20 mouse cellular contexts compared by ENCODE assay signal in the genomic region with DNA sequence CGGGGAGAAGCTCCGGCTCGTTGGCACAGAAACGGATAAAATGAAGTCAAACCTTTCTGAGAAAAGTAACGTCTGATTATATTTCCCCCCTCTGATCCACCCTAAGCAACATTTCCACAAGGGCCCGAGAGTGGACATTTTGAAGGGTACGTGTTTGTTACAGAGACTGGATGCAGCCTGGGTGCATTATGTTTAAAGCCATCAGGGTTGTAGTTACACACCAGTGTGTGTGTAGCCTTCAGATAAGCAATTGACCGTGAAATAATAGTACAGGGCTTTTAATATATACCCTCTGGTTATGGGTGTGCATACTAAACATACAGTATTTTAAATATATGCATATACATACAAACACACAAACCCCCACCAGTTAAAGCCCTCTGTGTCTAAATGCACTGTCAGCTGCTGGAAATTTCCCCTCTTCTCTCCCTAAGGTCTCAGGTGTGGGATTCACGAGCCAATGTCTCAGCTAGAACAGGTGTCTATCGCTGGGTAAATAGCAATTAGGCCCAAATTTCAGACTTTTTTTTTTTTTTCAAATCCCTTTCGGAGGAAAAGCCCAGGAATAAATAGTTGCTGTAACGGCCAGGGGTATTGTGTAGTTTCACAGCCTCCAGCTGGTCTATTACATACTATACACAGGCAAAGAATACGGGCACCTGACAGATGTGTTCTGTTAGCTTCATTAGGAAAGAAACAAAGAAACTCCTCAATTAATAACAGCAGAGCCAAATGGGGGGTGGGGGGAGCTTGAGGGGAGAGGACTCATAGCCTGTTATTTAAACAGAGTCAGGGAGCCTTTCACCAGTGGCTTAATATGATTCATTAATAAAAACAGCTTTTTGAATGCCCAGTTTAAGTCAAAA.
DNase-seq lines count a peak whose midpoint lies in the region; ATAC-seq and TF ChIP-seq lines count a peak whose summit lies in the region.
"Had no signal": no experiment of that assay in that cellular context is flagged by ENCODE, and none has a peak within 500 bp of the region (broad histone marks: within the 10 kb centered on the region; RNA-seq: fewer than 3 reads in every experiment).

No protein-coding gene starts in this region.

- no peak overlapping the region for H3K4me2 ChIP-seq in midbrain, embryonic 11.5 days
- no peak overlapping the region for H3K4me2 ChIP-seq in forebrain, postnatal 0 days (ENCODE audit: low read depth)
- no peak overlapping the region for H3K4me2 ChIP-seq in midbrain, embryonic 13.5 days (replicated peaks)
- H3K4me2 ChIP-seq: embryonic facial prominence, embryonic 12.5 days; lung, embryonic 15.5 days had no signal

- TF ChIP-seq CTCF in forebrain, postnatal 0 days (IDR thresholded peaks at IDR 0.05; ENCODE audit: low read depth) = no peak

- H3K9ac ChIP-seq in midbrain, embryonic 11.5 days (ENCODE audit: low read length) = no peak overlapping the region
- no peak overlapping the region for H3K9ac ChIP-seq in forebrain, postnatal 0 days
- no peak overlapping the region for H3K9ac ChIP-seq in midbrain, embryonic 13.5 days (replicated peaks)
- H3K9ac ChIP-seq: embryonic facial prominence, embryonic 12.5 days; lung, embryonic 15.5 days had no signal

- H3K36me3 ChIP-seq in midbrain, embryonic 11.5 days (ENCODE audit: control insufficient read depth, insufficient read depth, low read length) = no peaks in the 10 kb centered on the region
- H3K36me3 ChIP-seq in midbrain, embryonic 10.5 days = no peaks in the 10 kb centered on the region
- no peaks in the 10 kb centered on the region for H3K36me3 ChIP-seq in forebrain, postnatal 0 days (ENCODE audit: insufficient read depth)
- no peaks in the 10 kb centered on the region for H3K36me3 ChIP-seq in midbrain, embryonic 13.5 days
- H3K36me3 ChIP-seq: embryonic facial prominence, embryonic 12.5 days; heart, embryonic 10.5 days; lung, embryonic 15.5 days had no signal

- H3K4me3 ChIP-seq in midbrain, embryonic 11.5 days (ENCODE audit: low read depth, low read length) = no peak overlapping the region
- H3K4me3 ChIP-seq in midbrain, embryonic 10.5 days = no peak overlapping the region
- H3K4me3 ChIP-seq in forebrain, postnatal 0 days (ENCODE audit: low read depth, low read length) = no peak overlapping the region
- no peak overlapping the region for H3K4me3 ChIP-seq in midbrain, embryonic 13.5 days (replicated peaks)
- H3K4me3 ChIP-seq: embryonic facial prominence, embryonic 12.5 days; heart, embryonic 10.5 days; lung, embryonic 15.5 days had no signal

- 77% methylated on average over 13 of the region's 13 CpGs for WGBS in midbrain, embryonic 11.5 days
- 86% methylated on average over 13 of the region's 13 CpGs for WGBS in midbrain, embryonic 10.5 days
- 23% methylated on average over 13 of the region's 13 CpGs for WGBS in forebrain, postnatal 0 days
- 46% methylated on average over 13 of the region's 13 CpGs for WGBS in midbrain, embryonic 13.5 days

- H3K9me3 ChIP-seq in midbrain, embryonic 11.5 days (ENCODE audit: control insufficient read depth, low read length) = no peaks in the 10 kb centered on the region
- no peaks in the 10 kb centered on the region for H3K9me3 ChIP-seq in midbrain, embryonic 10.5 days (replicated peaks)
- no peaks in the 10 kb centered on the region for H3K9me3 ChIP-seq in forebrain, postnatal 0 days (ENCODE audit: low read length)
- no peaks in the 10 kb centered on the region for H3K9me3 ChIP-seq in midbrain, embryonic 13.5 days
- H3K9me3 ChIP-seq: embryonic facial prominence, embryonic 12.5 days; heart, embryonic 10.5 days; lung, embryonic 15.5 days had no signal

- no peak for ATAC-seq in midbrain, embryonic 11.5 days (ENCODE audit: low FRiP score)
- ATAC-seq in forebrain, postnatal 0 days = peak; percentile 83
- peak; percentile 71 for ATAC-seq in midbrain, embryonic 13.5 days
- no peak for ATAC-seq in megakaryocyte, adult 5-6 weeks (ENCODE audit: poor library complexity, severe bottlenecking)
- ATAC-seq: intestine, embryonic 16.5 days had no signal

- H3K27ac ChIP-seq in midbrain, embryonic 11.5 days (ENCODE audit: low read depth, low read length) = 0 out of 2 replicates have a peak overlapping the region, but pooled peaks have one; percentile 20
- no peak overlapping the region for H3K27ac ChIP-seq in midbrain, embryonic 10.5 days (replicated peaks)
- peak overlapping the region; percentile 40; the same call in 1 of the 2 replicates for H3K27ac ChIP-seq in forebrain, postnatal 0 days (ENCODE audit: low read depth, low read length)
- H3K27ac ChIP-seq in midbrain, embryonic 13.5 days = peak overlapping the region; percentile 63
- H3K27ac ChIP-seq: embryonic facial prominence, embryonic 12.5 days; heart, embryonic 10.5 days; lung, embryonic 15.5 days had no signal

- no peaks in the 10 kb centered on the region for H3K4me1 ChIP-seq in midbrain, embryonic 11.5 days (ENCODE audit: control insufficient read depth, insufficient read depth, low read length)
- H3K4me1 ChIP-seq in midbrain, embryonic 10.5 days = peaks cover 4% of the 10 kb centered on the region; the same call in 1 of the 2 replicates
- 0 out of 2 replicates have a peak, but pooled peaks cover 4% of the 10 kb centered on the region for H3K4me1 ChIP-seq in forebrain, postnatal 0 days (ENCODE audit: insufficient read depth)
- H3K4me1 ChIP-seq in midbrain, embryonic 13.5 days (replicated peaks) = peaks cover 20% of the 10 kb centered on the region
- H3K4me1 ChIP-seq: embryonic facial prominence, embryonic 12.5 days; heart, embryonic 10.5 days; lung, embryonic 15.5 days had no signal

- H3K27me3 ChIP-seq in midbrain, embryonic 11.5 days (ENCODE audit: control insufficient read depth, insufficient read depth, low read length) = no peaks in the 10 kb centered on the region
- H3K27me3 ChIP-seq in midbrain, embryonic 10.5 days (ENCODE audit: low read depth, poor library complexity, severe bottlenecking) = no peaks in the 10 kb centered on the region
- no peaks in the 10 kb centered on the region for H3K27me3 ChIP-seq in forebrain, postnatal 0 days (ENCODE audit: insufficient read depth, low read length)
- no peaks in the 10 kb centered on the region for H3K27me3 ChIP-seq in midbrain, embryonic 13.5 days
- H3K27me3 ChIP-seq: embryonic facial prominence, embryonic 12.5 days; lung, embryonic 15.5 days had no signal

- no peak for DNase-seq in midbrain, embryonic 11.5 days (ENCODE audit: low spot score, missing footprints)
- no peak for DNase-seq in midbrain, embryonic 10.5 days (ENCODE audit: low spot score)
- DNase-seq in forebrain, postnatal 0 days = peak; percentile 47
- peak; percentile 66 for DNase-seq in retina, postnatal 1 day
- DNase-seq in cerebellum, postnatal 10 days = no peak
- DNase-seq in thymus, postnatal 14 days = no peak
- DNase-seq: adrenal gland, postnatal 10 days; B cell, adult 2 months; cerebellum, postnatal 14 days; gastrocnemius, postnatal 10 days; heart, postnatal 14 days; kidney, postnatal 10 days; layer of hippocampus, adult 9-11 months; thymus, adult 18-20 months had no signal

Comparison
In these comparisons a context has a peak if more than half of its experiments do, and no peak if none do; other contexts are left out.
1. ATAC-seq: peak in forebrain, postnatal 0 days (single experiment) and midbrain, embryonic 13.5 days (single experiment); none in midbrain, embryonic 11.5 days (single experiment) and megakaryocyte, adult 5-6 weeks (single experiment).
2. DNase-seq: peak in forebrain, postnatal 0 days (single experiment) and retina, postnatal 1 day (single experiment); none in midbrain, embryonic 11.5 days (single experiment), midbrain, embryonic 10.5 days (single experiment), cerebellum, postnatal 10 days (0 of 2) and thymus, postnatal 14 days (single experiment).